Mouse (Mus musculus) common myeloid progenitor, adult 5-6 weeks (primary cell): ENCODE data around the gene Msi1. TPM values are rescaled to one million over a fixed set of nuclear protein-coding genes. Genes with fewer than 3 reads are reported as not detected.
"Not testable (repeated sequence)": the region's sequence is repeated elsewhere in the genome, so short reads cannot be mapped to it uniquely, and the experiment has no call there.

Source experiments
- ATAC-seq: replicated peaks from 2 replicates; pipeline ENCODE4 v1.8.0; 2016; ENCODE audit warnings: low read depth, mild to moderate bottlenecking, moderate TSS enrichment, inconsistent platforms; ENCODE audit not compliant: poor library complexity, severe bottlenecking
- total RNA-seq: library from RNA; stranded (forward); fragments of 200-1000, 187-1606 nt; gene quantifications from 2 replicates; pipeline ENCODE4 v1.2.3, GENCODE M21; 2017

The Msi1 gene
- total RNA-seq, 1 experiment from 2014 or later = not detected

- no peak for ATAC-seq
Measured at GRCm38 (mm10) chr5:115487353-115487752, 58.0 kb downstream of the Msi1 start.

DNA sequence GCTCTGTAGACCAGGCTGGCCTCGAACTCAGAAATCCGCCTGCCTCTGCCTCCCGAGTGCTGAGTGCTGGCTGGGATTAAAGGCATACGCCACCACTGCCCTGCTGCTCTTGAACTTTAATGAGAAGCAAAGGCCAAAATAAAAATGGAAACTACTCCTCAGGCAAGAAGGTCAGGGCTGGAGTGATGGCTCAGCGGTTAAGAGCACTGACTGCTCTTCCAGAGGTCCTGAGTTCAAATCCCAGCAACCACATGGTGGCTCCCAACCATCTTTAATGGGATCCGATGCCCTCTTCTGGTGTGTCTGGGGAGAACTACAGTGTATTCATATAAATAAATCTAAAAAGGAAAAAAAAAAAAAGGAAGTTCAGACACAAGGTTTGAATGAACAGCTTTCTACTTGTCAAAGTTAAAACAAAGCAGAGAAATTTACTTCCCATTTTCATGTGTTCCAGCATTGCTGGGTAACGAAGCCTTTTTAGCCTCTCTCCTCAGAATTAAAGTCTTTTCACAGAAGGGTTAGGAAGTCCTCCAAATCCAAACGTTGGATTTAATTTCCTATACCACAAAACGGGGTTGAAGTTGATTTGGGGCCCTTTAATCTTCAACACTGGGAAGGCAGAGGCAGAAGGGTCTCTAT lies 58.7 kb downstream of the Msi1 start:
- ATAC-seq = no peak

DNA sequence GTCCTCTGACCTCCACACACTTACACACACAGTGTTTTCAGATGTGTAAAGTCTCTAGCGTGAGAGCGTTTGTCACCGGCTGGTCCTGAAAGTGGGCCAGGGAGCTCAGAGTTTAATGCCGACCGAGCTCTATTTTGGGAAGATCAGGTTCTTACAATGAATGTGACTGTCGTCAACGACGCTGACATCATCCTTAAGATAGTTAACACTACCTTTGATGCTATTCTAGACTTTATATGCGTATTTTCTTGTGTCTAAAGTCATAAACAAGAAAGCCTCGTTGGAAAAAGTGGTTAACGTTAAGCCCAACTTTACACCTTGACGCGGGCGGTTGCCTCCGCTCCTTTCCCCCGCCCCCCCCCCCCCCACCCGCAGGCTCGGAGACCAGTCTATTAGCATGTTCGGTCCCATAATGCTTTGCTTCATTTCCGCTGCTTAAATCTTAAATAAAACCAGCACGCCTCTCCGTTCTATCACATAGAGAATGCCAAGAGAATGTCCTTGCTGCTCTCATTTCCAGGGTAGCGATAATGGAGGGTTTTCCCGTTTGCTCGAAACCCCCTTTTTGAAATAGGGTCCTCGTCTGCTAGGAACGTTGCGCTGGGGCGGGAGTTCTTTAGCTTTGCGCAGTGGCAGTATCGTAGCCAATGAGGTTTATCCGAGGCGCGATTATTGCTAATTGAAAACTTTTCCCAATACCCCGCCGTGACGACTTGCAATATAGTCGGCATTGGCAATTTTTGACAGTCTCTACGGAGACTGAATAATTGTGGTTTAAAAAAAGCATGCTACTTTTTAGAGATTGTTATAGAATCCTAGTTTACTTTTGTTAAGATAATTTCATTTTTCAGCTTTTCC lies 59.7 kb downstream of the Msi1 start:
- ATAC-seq = peak; percentile 40; the same call in 1 of the 2 replicates

DNA sequence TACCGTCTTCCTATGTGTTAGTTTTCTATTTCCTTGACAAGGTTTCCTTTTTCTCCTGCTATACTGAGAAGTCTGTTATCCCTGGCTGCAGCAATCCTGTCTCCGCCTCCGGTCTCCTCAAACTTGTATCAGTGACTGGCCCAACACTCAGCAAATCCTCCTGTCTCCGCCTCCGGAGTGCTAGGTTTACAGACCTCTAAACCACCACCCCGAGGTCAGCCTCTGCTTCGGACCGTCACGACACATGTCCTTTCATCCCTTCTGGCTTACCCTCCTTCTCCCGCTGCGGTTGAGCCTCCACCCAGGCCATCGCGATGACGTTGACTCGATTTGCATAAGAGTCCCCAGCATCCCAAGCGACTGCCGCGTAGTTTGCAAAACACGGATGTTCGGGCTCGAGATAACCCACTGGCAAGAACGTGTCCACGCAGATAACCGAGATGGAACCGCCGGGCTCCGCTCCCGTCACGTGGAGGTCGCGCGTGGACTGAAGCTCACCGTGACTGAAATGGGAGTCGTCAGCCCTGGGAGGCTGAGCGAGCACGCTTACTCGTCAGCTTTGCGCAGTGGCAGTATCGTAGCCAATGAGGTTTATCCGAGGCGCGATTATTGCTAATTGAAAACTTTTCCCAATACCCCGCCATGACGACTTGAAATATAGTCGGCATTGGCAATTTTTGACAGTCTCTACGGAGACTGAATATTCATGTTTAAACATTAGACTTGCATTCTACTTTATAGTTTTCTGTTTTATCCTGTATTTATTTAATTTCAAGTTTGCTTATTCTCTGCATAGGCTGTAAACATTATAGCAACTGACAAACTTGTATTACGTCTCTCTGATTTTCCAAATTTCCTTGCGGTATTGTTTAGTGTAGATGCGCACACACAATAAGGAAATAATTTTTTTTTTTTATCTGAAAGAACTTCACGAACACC lies 60.6 kb downstream of the Msi1 start:
- ATAC-seq = peak; percentile 73

DNA sequence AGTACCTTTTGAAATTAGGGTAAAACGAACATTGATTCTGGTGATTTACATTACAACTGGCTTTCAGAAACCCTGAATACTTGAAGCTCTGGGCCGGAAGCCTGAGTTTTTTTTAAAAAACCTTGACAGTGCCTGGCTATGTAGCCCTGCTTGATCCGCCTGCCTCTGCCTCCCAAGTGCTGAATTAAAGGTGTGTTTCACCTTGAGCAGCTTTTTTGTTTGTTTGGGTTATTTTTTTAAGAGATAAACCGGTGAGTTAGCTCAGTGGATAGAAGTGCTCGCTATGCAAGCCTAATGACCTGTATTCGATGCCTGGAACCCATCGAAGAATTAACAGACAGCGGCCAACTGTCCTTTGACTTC lies 61.2 kb downstream of the Msi1 start:
- ATAC-seq = peak; percentile 13

- no peak for ATAC-seq
Measured at GRCm38 (mm10) chr5:115491076-115491475, 61.7 kb downstream of the Msi1 start.

DNA sequence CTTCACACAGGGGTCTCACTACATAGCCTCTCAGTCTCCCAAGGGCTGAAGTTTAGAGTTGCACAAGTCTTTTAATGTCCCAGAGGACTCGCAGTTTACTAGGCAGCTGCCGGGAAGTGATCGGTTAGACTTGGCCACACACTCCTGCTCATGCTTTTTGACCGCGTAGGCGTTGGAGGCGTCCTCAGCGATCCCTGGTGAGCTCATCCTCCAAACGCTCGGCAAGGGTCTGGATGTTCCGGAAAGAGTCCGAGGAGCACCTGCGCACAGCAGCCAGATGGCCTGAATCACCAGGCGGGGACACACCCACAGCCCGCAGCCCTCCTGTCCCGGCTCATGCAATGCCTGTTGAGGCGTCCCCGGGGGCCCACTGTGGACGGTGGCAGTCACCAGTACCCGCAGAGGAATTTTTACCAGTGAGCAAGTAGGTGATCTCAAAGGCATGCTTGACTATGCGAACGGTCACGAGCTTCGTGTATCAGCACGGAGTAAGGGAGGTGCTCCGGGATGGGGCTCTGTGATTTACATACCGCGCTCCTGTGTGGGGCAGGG lies 62.4 kb downstream of the Msi1 start:
- peak; percentile 19 for ATAC-seq

- no peak for ATAC-seq
Measured at GRCm38 (mm10) chr5:115492711-115493335, 63.4 kb downstream of the Msi1 start.

DNA sequence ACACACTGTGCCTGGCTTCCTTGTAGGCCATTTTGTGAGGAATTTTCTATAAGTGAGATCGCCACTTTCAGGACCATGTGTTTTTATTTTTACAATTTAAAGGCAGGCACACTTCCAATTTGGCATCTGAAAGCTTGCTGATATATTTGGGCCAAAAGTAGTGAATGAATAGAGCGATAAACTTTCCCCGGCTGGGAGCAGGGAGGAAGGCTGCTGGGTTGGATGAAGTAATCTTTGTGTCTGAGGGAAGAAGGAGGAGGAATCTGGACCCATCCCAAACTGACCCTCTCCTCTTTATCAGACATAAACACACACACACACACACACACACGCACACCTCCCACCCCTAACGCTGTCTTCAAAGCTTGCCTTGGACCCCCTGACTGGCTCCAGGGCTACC lies 64.0 kb downstream of the Msi1 start:
- no peak for ATAC-seq

DNA sequence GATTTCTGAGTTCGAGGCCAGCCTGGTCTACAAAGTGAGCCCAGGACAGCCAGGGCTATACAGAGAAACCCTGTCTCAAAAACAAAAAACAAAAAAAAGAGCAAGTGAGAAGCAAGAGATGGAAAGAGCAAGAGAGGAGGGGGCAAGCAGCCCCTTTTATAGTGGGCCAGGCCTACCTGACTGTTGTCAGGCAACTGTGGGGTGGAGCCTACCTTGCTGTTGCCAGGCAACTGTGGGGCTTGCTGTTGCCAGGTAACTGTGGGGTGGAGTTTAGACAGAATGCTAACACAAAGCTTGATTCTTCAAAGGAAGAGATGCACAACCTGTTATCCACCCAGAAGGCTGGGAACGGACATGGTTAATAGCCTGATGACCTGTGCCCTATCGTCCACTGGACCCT lies 66.2 kb downstream of the Msi1 start:
- ATAC-seq = not testable (repeated sequence)

- ATAC-seq = no peak
Measured at GRCm38 (mm10) chr5:115497033-115497432, 67.6 kb downstream of the Msi1 start.

GRCm38 (mm10) chr5:115498307-115499240 lies 69.2 kb downstream of the Msi1 start:
- no peak for ATAC-seq

DNA sequence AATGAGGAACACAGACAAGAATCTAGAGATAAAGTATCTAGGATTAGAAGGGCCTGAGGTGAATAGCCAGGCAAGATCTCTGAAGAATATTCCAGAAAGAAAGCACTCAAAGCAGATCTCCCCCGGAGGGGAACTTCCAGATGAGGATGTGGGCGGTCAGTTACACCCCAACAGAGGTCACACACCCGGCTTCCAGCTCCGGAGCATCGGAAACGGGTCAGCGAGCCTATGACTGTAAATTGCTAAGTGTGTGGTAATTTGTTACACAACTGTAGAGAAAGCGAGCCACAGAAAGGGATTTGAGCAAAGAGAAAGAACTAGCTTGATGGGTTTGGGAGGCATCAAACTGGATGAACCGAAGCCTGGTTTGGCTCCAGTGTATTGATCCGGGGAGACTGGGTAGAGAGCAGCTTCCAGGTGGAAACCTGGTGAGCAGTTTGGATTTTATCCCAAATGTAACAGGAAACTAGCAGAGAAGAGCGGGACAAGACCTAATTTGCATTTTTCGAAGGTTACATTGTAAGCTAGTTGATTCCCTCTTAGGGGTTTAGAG lies 71.1 kb downstream of the Msi1 start:
- ATAC-seq = no peak; the same call in 1 of the 2 replicates

DNA sequence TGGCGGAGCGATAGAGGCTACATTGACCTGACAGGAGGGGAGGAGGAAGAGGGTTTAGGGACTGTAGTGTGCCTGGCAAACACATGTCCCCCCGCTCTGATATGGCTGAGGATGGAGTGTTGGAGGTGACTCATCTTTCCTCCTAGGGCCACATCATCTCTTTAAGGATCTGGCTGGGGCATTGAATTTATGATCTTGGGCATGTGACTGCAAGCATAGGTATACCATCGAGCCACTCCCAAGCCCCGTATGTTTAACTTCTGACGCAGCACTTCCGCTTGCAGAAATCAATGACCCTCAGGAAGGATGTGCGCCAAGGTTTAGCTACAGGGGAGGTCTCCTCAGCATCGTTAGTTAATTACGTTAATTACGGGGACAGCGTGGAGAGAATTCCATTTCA lies 73.6 kb downstream of the Msi1 start:
- no peak for ATAC-seq
